Mouse (Mus musculus): Measurements from ENCODE around the gene Mis18bp1. TPM values are rescaled to one million over a fixed set of nuclear protein-coding genes. Genes with fewer than 3 reads are reported as not detected.
"Not testable (repeated sequence)": the region's sequence is repeated elsewhere in the genome, so short reads cannot be mapped to it uniquely, and the experiment has no call there.

Gene Mis18bp1
- polyA plus RNA-seq, 1 experiment = 24.1 TPM

DNA sequence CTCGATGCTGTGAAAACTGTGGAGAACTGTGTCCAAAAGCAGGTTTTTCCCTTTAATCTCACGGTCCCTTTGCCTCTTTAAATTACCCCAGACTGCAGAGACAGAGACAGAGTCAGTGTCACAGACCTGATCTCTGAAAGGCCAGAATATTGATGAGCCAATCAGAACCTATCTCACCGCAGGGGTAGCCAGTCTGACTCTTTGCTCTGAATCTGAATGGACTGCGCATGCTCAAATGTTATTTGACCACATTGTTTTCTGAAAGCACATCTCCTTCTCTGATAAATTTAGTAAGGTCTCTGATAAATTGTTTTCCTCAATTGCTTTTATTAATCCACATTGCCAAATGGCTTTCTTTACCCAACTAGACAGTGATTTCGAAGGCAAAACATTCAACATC, 53.0 kb downstream of the Mis18bp1 start:
- no peak overlapping the region for H3K4me3 ChIP-seq (ENCODE audit: insufficient read depth, low read length)
- TF ChIP-seq POLR2A (IDR thresholded peaks at IDR 0.05; ENCODE audit: borderline replicate concordance, low read depth, low read length) (no peak), CTCF (IDR thresholded peaks at IDR 0.05; ENCODE audit: low read depth, low read length) (no peak)
- H3K4me1 ChIP-seq (ENCODE audit: control insufficient read depth, insufficient read depth, low read length) = no peaks in the 10 kb centered on the region
- H3K27ac ChIP-seq (ENCODE audit: insufficient read depth, low read depth, low read length) = no peak overlapping the region

DNA sequence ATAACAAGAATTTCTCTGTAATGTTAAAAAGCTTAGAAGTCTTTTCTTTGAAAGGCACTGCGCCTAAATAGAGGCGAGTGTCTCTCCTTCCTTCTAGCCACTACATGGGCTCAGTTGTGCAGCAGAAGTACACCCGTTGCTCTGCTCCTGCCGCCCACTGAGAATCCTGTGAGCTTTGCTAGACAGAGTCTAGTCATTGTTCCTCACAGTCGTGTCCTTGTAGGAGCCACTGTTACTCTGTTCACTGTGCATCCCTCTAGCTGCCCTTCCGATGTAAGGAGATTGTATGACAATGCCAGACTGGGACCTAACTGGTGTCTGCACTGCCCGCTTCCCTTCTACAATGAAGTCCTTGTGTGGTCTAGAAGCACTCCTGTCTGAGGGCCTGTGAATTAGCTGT, 53.4 kb downstream of the Mis18bp1 start:
- TF ChIP-seq CTCF (IDR thresholded peaks at IDR 0.05; ENCODE audit: low read depth, low read length) (no peak), POLR2A (IDR thresholded peaks at IDR 0.05; ENCODE audit: borderline replicate concordance, low read depth, low read length) (no peak)
- Histone ChIP-seq H3K4me3 (ENCODE audit: insufficient read depth, low read length) (no peak overlapping the region), H3K4me1 (ENCODE audit: control insufficient read depth, insufficient read depth, low read length) (no peaks in the 10 kb centered on the region), H3K27ac (ENCODE audit: insufficient read depth, low read depth, low read length) (no peak overlapping the region)

DNA sequence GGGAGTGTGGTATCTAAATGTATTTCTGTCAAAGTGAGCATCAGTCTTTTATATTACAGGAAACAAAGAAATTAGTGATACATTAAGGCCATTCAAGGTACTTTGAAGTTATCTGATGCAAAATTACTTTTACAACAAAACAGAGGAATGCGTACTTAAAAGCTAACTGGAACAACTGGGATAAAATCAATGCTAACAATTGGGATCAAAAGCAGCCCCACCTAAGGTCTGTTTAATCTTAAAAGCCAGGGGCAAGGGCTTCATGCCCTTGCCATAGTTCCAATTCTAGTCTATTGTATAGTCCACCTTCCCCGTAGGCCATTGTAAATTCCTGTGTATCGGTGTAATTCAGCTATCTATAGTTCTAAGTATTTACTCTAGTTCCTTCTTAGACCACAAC, 57.4 kb downstream of the Mis18bp1 start:
- H3K4me3 ChIP-seq (ENCODE audit: insufficient read depth, low read length); H3K4me1 ChIP-seq (ENCODE audit: control insufficient read depth, insufficient read depth, low read length); H3K27ac ChIP-seq (ENCODE audit: insufficient read depth, low read depth, low read length): not testable (repeated sequence)

DNA sequence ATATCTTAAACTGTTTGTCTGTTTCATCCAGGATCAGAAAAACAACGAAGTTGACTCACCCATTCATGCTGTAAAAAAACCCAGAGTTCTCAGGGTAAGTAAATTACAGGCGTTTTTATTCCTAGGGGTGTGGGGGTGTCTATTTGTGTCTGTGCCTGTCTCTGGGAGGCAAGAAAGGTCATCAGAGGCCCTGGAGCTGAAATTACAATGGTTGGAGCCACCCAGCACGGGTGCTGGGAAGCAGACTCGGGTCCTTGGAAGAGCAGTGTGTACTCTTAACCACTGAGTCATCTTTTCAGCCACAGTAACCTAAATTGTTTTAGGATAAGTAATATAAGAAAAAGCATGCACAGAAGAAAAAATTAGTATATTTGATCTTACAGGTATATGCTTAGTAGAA, 58.5 kb downstream of the Mis18bp1 start:
- Histone ChIP-seq H3K4me3 (ENCODE audit: insufficient read depth, low read length) (no peak overlapping the region), H3K4me1 (ENCODE audit: control insufficient read depth, insufficient read depth, low read length) (peaks cover 9% of the 10 kb centered on the region), H3K27ac (ENCODE audit: insufficient read depth, low read depth, low read length) (no peak overlapping the region)
- no peak for TF ChIP-seq POLR2A (IDR thresholded peaks at IDR 0.05; ENCODE audit: borderline replicate concordance, low read depth, low read length)
- no peak for TF ChIP-seq CTCF (IDR thresholded peaks at IDR 0.05; ENCODE audit: low read depth, low read length)

- Histone ChIP-seq H3K4me1 (ENCODE audit: control insufficient read depth, insufficient read depth, low read length) (peaks cover 12% of the 10 kb centered on the region), H3K4me3 (ENCODE audit: insufficient read depth, low read length) (no peak overlapping the region), H3K27ac (ENCODE audit: insufficient read depth, low read depth, low read length) (no peak overlapping the region)
- no peak for TF ChIP-seq POLR2A (IDR thresholded peaks at IDR 0.05; ENCODE audit: borderline replicate concordance, low read depth, low read length)
- no peak for TF ChIP-seq CTCF (IDR thresholded peaks at IDR 0.05; ENCODE audit: low read depth, low read length)
Measured at GRCm38 (mm10) chr12:65112811-65113210, 59.6 kb downstream of the Mis18bp1 start.

DNA sequence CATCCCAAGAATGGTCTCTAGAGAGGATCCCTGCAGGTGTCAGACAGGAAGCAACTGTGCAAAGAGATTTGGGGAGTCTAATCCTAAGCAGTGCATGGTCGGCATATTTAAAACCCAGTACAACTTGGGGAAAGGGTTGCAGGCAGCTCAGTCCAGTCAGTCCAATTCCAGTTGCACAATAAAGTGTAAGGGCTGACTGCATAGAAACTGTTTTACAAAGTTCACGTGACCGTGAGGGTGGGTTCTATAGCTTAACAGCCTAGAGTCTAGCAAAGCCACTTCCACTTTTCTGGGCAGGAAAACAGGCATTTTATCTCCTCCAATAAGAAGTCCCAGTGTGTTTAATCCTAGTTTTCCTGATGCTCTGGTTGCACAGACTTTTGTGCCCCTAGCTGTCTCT, 60.9 kb downstream of the Mis18bp1 start:
- no peak overlapping the region for H3K4me3 ChIP-seq (ENCODE audit: insufficient read depth, low read length)
- peaks cover 12% of the 10 kb centered on the region for H3K4me1 ChIP-seq (ENCODE audit: control insufficient read depth, insufficient read depth, low read length)
- H3K27ac ChIP-seq (ENCODE audit: insufficient read depth, low read depth, low read length) = peak overlapping the region; percentile 30
- TF ChIP-seq POLR2A (IDR thresholded peaks at IDR 0.05; ENCODE audit: borderline replicate concordance, low read depth, low read length) = no peak
- no peak for TF ChIP-seq CTCF (IDR thresholded peaks at IDR 0.05; ENCODE audit: low read depth, low read length)

DNA sequence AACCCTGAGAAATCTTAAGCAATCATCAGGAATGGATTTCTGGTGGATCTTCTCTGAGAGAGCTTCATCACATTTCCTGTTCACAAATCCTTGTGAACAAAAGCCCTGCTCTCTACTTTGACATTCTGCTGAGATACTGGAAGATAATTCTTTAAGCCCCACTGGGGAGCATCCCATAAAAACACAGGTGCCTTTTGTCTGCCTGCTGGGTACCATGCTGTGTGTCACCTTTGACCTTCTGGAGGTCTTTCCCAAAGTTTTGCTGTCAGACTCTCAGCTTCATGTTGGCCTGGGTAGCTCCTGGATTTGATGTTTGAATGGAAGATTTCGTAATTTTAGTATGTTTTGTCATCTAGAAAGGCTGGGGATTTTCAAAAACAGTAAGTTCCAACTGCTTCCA, 63.7 kb downstream of the Mis18bp1 start:
- H3K4me1 ChIP-seq (ENCODE audit: control insufficient read depth, insufficient read depth, low read length) = peaks cover 12% of the 10 kb centered on the region
- H3K4me3 ChIP-seq (ENCODE audit: insufficient read depth, low read length) = no peak overlapping the region
- TF ChIP-seq CTCF (IDR thresholded peaks at IDR 0.05; ENCODE audit: low read depth, low read length) (no peak), POLR2A (IDR thresholded peaks at IDR 0.05; ENCODE audit: borderline replicate concordance, low read depth, low read length) (no peak)
- H3K27ac ChIP-seq (ENCODE audit: insufficient read depth, low read depth, low read length) = no peak overlapping the region

Other genes with a start within 250 kb of the Mis18bp1 start
- gene Klhl28, start 207.1 kb downstream of the Mis18bp1 start, polyA plus RNA-seq (2012; ENCODE audit: insufficient read depth, insufficient read length, missing spikeins) = 15.8 and 17.3 TPM in 2 replicates
- gene Togaram1, start 206.8 kb downstream of the Mis18bp1 start, polyA plus RNA-seq (2012; ENCODE audit: insufficient read depth, insufficient read length, missing spikeins) = 15.2 and 20.5 TPM in 2 replicates
- 59.0 and 70.6 TPM in 2 replicates for gene Prpf39, start 136.3 kb downstream of the Mis18bp1 start, polyA plus RNA-seq (2012; ENCODE audit: insufficient read depth, insufficient read length, missing spikeins)
- 62.2 and 74.3 TPM in 2 replicates for gene Fkbp3, start 98.6 kb downstream of the Mis18bp1 start, polyA plus RNA-seq (2012; ENCODE audit: insufficient read depth, insufficient read length, missing spikeins)
- 7.0 and 7.6 TPM in 2 replicates for gene Fancm, start 97.0 kb downstream of the Mis18bp1 start, polyA plus RNA-seq (2012; ENCODE audit: insufficient read depth, insufficient read length, missing spikeins)
- gene Wdr20rt, start 52.9 kb upstream of the Mis18bp1 start, polyA plus RNA-seq (2012; ENCODE audit: insufficient read depth, insufficient read length, missing spikeins) = 0.63 TPM in 1 of 2 replicates, not detected in the other